Mouse (Mus musculus): ENCODE data around the gene Sp9.

Sp9 gene

DNA sequence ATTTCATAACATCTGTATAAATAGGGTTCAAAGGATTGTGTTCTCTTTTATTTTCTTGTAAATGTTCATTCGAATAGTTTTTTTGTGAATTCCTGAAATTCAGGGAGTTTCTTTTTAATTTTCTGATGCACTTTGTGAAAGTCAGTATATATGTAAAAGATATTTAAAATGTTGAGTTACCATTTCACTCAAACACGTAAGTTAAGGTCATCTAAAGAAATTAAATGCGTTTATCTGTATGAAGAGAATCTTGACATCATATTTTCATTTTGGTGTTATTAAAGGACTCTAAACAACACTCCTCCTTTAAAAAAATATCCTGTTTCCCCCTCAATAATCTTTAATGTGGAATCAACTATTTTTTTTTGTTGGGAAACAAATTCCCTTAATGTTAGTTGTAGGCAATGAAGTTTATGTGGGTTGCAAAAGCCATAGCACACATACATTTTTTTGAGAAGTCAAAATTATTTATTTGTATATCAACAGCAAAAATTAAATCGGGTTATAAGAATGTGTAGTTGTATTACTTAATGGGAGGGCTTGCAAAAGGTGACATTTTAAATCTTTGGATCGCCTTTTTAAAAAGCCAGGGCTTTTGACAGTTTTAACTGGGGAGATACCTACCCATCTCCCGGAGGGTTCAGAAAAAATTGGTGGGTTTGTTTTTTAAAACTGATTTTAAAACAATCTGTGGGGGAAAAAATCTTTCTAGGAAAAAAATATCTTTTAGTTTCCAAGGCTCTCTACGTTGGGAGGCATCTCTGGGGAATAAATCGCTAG is 3.7 kb downstream of the Sp9 start:
- no peak for DNase-seq

DNA sequence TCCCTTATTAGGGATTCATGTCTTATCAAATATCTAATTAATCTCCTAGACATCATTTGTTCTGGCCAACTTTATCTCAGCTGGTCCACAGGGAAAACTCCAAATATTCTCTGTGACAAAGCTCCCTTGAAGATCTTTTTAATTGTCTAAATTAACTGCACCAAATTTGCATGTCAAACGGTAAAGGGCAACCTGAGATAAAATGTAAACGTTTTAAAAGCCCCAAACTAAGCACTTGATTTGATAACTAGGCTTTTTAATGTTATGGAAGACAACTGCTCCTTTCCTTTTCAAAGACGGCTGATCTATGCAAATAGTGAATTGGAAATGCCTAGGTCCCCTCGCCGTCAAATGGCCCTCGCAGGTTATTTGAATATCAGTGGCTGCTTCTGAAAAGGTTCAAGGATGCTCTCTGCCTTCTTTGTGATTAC is 4.4 kb downstream of the Sp9 start:
- DNase-seq, result no peak

DNA sequence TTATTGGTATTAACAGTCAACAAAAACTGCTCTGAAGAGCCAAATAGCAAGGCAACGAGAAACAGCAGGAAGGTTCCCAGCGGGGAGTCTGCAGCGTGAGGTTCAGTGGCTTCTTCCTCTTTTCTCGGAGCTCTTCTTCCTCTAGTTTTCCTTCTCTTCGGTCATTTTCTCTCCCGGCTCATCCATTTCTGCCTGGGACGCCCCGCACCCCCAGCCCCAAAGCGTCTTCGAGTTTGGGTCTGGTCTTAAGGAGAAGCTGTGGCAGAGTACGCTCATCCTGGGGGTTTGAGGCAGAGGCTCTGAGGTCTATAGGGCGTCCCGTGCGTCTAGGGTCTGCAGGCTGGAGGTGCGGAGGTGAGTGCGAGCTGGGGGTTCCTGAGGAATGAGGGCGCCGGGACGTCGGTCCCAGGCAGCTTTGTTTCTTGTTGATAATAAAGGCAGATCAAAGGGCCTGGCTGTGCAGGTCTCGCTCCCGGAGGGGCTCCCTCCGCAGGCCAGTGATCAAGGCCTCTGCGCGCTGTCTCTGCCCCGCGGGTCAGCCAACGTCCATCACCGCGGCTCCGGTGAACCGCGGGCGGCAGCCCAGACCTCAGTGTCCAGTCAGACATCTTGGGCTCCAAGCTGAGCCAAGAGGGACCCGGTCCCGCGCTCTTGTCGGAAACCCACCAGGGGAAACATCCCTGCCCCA is 5.4 kb downstream of the Sp9 start:
- peak in 1 of 2 experiments; percentile 36 for DNase-seq

DNA sequence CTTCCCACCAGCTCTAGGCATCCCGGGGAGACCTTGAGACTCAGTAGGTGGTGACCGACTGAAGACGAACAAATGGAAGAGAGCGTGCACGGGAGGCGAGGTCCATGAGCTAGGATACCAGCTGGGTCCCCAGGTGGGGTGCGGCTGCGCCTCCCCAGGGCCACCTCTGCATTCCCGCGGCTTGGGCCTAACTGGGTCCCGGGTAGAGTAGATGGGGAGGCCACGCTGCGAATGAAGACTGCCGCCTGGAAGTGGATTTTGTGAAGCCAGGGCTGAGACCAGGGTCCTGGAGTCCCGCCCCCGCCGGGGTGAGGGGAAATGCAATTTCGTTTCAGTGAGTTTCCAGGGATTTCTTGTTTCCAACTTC is 6.0 kb downstream of the Sp9 start:
- DNase-seq, result no peak

GRCm38 (mm10) chr2:73278131-73278854 is 6.6 kb downstream of the Sp9 start:
- DNase-seq, result peak; percentile 87 to 90

- no peak for DNase-seq
These were observed 7.1 kb downstream of the Sp9 start for GRCm38 (mm10) chr2:73278869-73279268.

- no peak for DNase-seq
These were observed 7.7 kb downstream of the Sp9 start for GRCm38 (mm10) chr2:73279271-73280038.

DNA sequence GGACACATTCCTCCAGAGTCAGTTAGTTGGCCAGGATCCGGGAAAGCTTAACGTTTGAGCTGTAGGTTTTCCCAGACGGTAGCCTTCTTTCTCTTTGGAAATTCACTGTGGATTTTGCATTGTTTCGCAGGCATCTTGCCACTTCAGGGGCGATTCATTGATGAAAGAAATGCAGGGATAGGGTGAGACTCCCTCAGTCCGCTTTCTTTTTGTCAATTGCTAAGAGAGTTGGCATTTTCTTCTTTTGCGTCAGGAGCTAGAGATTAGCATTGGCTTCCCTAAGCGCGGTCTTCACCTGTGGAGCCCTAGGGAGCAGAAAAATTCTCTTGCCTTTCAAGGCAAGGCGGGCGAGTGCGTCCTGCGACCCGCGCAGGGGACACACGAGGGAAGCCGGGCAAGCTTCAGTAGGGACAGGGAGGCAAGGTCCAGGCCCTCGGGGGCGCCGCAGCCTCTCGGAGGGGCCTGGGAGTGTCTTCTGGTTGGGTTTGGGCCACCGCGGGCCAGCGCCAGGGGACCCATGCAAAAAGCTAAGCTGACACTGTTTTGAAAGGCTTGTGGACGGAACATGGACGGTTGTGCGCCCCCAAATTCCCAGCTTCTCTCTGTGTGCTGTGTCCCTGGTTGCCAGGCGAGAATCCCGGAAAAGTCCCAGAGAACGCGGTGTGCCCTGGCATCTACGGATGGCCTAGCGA is 8.8 kb downstream of the Sp9 start:
- DNase-seq, result no peak

- no peak for DNase-seq
These were observed 9.4 kb downstream of the Sp9 start for GRCm38 (mm10) chr2:73281048-73281661.

- DNase-seq, result no peak
These were observed 10.0 kb downstream of the Sp9 start for GRCm38 (mm10) chr2:73281707-73282106.

- no peak for DNase-seq
These were observed 13.9 kb downstream of the Sp9 start for GRCm38 (mm10) chr2:73285630-73286029.

DNA sequence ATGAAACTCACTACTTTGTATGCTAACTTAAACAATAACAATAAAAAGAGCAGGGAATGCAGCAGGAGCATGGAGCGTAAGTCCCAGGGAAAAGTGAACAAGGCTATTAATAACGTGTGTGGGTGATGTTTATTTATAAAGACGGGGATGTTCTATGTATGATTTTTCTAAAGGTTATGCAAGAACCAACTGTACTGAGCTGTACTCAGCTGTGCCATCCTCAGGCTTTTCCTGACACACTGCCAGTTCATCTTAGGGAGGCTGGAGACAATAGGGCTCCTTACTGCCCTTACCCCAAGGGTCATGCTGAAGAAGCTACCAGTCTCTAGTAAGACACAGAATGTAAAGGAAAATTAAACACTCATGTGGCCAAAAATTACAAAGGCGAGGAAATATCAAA is 19.4 kb downstream of the Sp9 start:
- DNase-seq, result no peak

DNA sequence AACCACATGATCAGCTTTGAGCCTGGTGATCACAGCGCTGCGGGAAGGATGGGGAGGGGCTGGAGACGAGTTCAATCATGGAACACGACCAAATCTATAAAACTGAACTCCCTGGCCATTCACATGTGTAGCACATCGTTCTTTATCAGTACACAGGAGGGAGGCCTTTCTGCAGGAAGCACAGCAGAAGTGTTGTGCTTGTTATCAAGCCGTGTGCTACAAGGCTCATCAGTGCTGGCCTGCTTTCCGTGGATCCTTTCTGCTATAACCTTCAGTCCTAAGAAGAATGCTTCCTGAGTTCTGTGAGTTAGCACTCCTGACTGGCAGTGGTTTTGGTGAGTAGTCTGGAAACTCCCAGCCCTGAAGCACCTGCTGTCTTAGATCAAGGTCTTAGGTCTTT is 23.3 kb downstream of the Sp9 start:
- no peak for DNase-seq

DNA sequence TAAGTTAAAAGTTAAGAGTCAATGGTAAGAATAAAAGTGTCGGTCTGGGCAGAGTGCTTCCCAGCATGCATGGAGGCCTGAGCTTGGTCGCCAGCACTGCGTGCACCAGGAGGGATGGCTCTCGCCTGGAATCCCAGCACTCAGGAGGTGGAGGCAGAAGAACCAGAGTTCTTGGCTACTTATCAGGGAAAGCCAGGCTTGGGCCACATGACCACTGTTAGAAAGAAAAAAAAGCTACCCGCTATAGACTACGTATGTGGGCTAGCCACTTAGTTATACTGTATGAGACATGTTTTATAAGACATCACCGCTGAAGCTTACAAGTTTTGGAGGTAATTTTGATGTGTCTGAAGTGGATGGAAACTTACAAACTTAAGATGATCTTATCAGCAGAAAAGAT is 26.4 kb downstream of the Sp9 start:
- DNase-seq, result no peak

DNA sequence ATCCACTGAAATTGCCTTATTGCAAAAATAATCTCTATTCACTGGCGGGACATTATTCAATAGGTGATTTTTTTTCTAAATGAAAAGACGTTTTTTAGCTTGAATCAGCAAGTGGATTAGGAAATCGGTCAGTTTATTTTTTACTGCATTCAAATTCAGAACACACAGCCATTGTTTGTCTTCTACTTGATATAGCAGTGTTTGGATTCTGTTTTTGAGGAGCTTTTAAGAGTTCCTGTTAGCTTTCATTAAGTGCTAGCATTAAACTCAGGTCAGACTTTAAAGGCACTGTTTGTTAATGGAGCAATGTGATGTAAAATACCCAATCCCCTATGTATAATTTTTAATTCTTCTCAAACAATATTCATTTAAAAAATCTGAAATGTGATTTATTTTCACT is 27.1 kb downstream of the Sp9 start:
- DNase-seq, result no peak

DNA sequence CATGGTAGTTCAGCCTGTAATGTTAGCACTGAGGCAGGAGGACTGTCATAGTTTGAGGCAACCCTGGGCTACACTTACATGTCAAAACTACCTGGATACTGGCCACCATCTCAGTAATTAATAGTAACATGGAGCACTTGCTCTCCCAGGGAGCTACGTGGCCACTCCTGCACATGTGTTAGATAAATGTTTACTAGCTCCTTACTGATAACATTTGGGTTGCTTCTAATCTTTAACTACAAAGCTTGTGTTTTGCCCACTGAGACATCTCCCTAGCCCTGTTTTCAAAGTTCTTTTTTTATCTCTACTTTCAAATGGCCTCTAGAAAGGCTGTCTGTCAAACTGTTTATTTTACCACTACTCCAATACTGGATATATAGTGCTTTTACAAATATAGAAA is 30.3 kb downstream of the Sp9 start:
- no peak for DNase-seq

GRCm38 (mm10) chr2:73302722-73303121 is 31.0 kb downstream of the Sp9 start:
- no peak for DNase-seq

DNA sequence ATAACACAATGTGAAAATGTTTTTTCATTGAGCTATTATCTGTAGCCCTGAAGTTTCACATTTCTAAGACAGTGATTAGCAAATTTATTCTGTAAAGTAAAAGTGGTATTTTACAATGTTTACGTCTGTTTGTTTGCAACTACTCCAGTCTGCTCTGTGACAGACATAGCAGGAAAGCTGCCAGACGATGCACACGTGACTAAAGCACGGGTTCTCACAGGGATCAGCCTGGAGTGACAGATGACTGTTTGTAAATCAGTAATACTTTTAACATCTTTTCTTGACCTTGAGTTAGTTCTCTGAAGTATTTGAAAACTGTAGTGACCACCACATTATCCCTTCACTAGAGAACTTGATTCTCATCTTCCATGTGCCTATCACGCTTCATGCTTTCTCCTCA is 32.8 kb downstream of the Sp9 start:
- no peak for DNase-seq

DNA sequence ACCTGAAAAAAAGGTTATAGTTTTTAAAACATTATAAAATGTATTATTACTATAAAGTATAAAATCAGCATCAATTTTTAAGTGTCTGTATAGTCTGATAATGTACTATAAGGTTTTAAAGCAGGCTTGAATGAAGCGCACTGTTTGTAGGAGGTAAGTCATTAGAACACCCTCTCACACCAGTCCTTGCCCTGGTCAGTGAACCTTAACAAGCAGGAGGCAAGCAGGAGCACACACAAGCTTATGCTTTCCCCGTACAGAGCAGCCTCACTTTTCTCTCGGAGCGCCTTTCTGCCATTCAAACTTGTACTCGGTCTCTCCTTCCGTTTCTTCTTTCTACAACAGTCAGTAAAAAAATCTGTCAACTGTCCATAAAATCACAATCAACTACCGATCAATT is 34.3 kb downstream of the Sp9 start:
- DNase-seq, result peak; percentile 31 to 59

DNA sequence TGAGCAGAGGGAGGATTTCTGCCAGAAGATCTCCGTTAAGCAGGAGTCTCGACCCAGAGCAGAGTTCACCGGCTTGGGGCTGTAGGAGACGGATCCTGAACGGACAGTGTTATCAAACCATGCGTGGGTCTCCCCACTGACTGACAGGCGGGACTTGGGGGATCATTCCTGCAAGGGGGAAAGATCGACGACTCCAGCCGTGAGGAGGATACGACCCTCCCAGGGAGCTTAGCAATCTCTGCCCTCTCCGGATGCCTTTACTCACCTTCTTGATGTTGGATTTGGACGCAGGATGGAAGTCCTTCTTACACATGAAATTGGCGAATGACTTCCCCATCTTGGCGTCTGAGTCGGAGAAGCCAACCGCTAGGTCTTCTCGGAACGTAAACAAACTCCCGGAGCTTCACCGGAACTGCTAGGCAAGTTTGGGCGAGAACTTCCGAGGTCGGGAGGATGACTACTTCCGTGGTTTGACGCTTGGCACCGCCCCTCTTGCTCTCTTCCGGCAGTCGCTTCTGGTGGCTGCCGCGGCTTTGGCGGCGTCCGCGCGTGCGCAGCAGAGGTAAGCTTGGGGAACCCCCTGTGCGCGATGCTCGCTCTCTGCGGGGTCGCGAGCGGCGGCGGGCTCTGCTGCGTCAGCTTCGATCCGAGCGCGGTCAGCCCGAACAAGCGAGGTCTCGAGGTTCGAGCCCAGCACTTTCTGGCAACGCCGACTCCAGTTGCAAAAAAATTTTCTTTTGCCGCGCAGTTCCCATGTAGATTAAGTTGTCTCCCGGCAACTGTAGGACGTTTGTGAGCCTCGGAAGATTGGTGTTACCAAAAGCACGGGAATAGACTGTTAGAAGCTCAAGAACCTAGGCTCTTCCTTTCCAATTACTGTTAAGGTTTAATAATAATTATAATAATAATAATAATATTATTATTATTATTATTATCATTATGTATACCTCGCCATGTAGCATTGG is 40.7 kb downstream of the Sp9 start, which contains the start of the genes Scrn3 and Cir1:
TSS of gene Scrn3 (plus strand) at position 450 of the 965 bp plus-strand sequence.
TSS of gene Cir1 (minus strand) at position 550 of the 965 bp plus-strand sequence.
- DNase-seq, result peak; percentile 95 to 98

GRCm38 (mm10) chr2:73313117-73313501 is 41.4 kb downstream of the Sp9 start:
- DNase-seq, result peak; percentile 35 to 50
